Mouse (Mus musculus) heart, embryonic 10.5 days (tissue): ENCODE data around the gene Nat10. TPM values are rescaled to one million over a fixed set of nuclear protein-coding genes. Genes with fewer than 3 reads are reported as not detected.
A peak's percentile ranks its signal among the peaks of the same experiment; 100 is the strongest.

ENCODE experiments used
- DNase-seq: peaks from one replicate; pipeline ENCODE4 v3.0.0-alpha.2; 2017; ENCODE audit warnings: low spot score
- H3K27ac ChIP-seq: fragments of 300-500 bp; sonication (generic); 2 replicates; pipeline ENCODE4 v1.5.1; 2016; ENCODE audit warnings: mild to moderate bottlenecking
- H3K27me3 ChIP-seq: fragments of 300-500 bp; sonication (generic); 2 replicates; pipeline ENCODE4 v1.6.1; 2016; ENCODE audit warnings: mild to moderate bottlenecking; ENCODE audit not compliant: poor library complexity, insufficient read depth, severe bottlenecking
- H3K36me3 ChIP-seq: fragments of 300-500 bp; sonication (generic); 2 replicates; pipeline ENCODE4 v1.6.1; 2016; ENCODE audit warnings: mild to moderate bottlenecking, moderate library complexity
- H3K4me1 ChIP-seq: fragments of 300-500 bp; sonication (generic); 2 replicates; pipeline ENCODE4 v1.6.1; 2016; ENCODE audit warnings: mild to moderate bottlenecking
- H3K4me3 ChIP-seq: fragments of 300-500 bp; sonication (generic); 2 replicates; pipeline ENCODE4 v1.5.1; 2016; ENCODE audit warnings: mild to moderate bottlenecking, moderate library complexity
- H3K9me3 ChIP-seq: fragments of 300-500 bp; sonication (generic); 2 replicates; pipeline ENCODE4 v1.6.1; 2016; ENCODE audit warnings: mild to moderate bottlenecking, moderate library complexity
- WGBS: fragments of 180-500 bp; shearing (Covaris S2); methylation state at CpG from one replicate; pipeline ENCODE4 v1.1.7; 2016; 5-methylcytosine and 5-hydroxymethylcytosine counted together
- polyA plus RNA-seq: library from polyadenylated mRNA; unstranded; fragments of >200 nt; fragmentation: Nextera tagmentation; extraction: Ambion mirVana; gene quantifications from 2 replicates; pipeline ENCODE4 v1.2.1, GENCODE M21; 2016

Gene Nat10
- polyA plus RNA-seq, 1 experiment from 2014 or later, result 32.2 TPM

DNA sequence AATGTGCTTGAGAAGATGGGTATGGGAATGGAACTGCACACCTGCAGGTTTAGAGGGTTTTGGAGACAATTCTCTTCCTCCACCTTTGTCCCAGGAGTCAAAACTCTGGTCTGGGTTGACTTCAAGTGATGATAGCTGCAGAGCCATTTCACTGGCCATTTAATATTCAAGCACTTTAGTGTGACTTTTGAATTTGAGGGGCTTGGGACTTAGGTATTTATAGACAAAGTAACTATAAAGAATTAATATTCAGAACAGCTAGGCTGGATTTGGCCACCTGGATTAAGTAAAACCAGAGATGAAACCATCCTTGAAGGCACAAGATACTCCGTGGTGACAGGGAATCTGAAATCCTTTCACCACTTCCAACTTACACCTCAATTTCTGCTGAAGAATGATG, 1.4 kb upstream of the Nat10 start:
- Histone ChIP-seq H3K27me3 (no peaks in the 10 kb centered on the region), H3K4me1 (peaks cover 15% of the 10 kb centered on the region), H3K9me3 (no peaks in the 10 kb centered on the region), H3K4me3 (0 out of 2 replicates have a peak overlapping the region, but pooled peaks have one; percentile 76), H3K36me3 (peaks cover 29% of the 10 kb centered on the region), H3K27ac (no peak overlapping the region)
- no peak for DNase-seq
- 52% methylated on average over 1 of the region's 1 CpGs for WGBS

DNA sequence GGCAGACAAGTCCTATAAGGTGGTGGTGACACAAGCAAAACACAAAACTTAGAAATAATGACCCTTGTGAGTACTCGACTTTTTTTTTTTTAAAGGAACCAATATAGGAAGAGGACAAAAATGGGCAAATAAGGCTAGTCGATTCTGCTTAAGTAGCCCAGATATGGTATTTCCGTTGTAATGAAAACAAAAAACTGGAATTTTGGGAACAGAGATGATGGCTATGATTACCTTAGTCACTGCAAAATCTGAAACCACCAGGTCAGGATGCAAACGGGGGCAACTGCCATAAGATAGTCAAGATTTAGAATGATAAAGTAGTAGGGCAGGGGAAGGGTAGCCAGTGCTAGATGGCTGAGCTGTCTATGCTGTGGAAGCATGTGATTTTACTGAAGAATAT, 923 bp upstream of the Nat10 start:
- Histone ChIP-seq H3K27ac (no peak overlapping the region), H3K4me1 (peaks cover 15% of the 10 kb centered on the region), H3K9me3 (no peaks in the 10 kb centered on the region), H3K27me3 (no peaks in the 10 kb centered on the region), H3K36me3 (peaks cover 26% of the 10 kb centered on the region), H3K4me3 (peak overlapping the region; percentile 76)
- no peak for DNase-seq
- WGBS, result 37% methylated on average over 4 of the region's 4 CpGs

DNA sequence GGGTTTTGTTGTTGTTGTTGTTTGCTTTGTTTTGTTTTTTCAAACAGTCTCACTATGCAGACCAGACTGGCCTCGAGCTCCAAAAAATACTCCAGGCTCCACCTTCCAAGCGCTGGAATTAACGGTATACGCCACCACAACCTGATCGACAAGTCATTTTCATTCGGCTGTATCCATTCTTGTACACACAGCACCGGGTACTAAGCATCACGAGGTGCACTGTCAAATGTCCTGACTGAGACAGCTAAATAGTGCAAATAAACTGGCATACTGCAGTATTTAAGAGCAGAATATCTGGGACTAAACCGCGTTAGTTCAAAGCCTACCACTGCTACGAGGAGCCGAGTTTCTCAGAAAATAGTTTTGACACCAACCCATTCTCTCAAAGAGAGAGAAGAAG, 649 bp downstream of the Nat10 start:
- H3K27ac ChIP-seq, result peak overlapping the region; percentile 85
- no peaks in the 10 kb centered on the region for H3K9me3 ChIP-seq
- no peaks in the 10 kb centered on the region for H3K27me3 ChIP-seq
- peak overlapping the region; percentile 76 for H3K4me3 ChIP-seq
- peaks cover 15% of the 10 kb centered on the region for H3K4me1 ChIP-seq
- no peak for DNase-seq
- peaks cover 24% of the 10 kb centered on the region for H3K36me3 ChIP-seq
- WGBS, result 2% methylated on average over 12 of the region's 12 CpGs

DNA sequence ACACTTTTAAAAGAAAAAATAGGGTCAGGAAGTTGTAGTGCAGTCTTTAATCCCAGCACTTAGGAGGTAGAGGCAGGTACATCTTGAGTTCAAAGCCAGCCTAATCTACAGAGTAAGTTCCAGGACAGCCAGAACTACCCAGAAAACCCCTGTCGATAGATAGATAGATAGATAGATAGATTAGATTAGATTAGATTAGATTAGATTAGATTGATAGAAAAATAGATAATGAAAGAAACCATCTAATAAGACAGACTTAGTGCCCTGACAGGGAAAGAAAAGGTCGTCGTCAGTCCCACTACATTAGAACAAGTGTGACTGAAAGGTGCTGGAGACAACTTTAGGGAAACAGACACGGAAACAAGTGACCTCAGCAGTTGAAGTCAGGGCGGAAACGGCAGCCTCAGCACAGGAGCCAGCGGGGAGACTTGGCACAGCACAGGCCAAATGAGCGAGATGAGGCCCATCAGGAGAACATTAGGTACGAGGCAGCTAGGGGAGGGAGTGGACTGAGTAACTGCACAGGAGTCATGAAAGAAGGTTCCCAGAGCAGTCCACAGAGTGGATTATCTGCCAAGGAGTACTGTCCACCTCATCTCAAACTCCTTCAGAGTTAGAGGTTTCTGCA, 5.5 kb downstream of the Nat10 start:
- H3K36me3 ChIP-seq, result peaks cover 61% of the 10 kb centered on the region
- H3K27ac ChIP-seq, result no peak overlapping the region
- no peaks in the 10 kb centered on the region for H3K27me3 ChIP-seq
- H3K9me3 ChIP-seq, result no peaks in the 10 kb centered on the region
- DNase-seq, result no peak
- WGBS, result 84% methylated on average over 9 of the region's 9 CpGs
- no peak overlapping the region for H3K4me3 ChIP-seq
- peaks cover 6% of the 10 kb centered on the region for H3K4me1 ChIP-seq

DNA sequence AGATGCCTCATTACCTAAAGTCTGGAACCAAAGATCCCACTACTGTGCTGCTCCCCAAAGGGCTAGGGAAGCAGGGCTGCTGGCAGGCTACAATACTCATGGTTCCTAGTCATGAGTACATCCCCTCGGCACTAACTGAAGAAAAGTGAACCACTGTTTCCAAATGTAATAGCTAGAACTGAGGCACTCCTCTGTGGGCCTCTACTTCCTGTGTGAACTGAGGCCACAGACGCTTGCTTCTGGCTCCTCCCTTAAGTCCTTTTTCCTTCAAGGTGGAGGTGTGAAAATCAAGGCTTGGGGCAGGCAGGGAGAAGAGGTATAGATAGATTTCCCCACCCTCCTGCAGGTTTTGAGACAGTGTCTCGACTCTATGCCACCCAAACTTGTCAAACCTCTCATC, 6.5 kb downstream of the Nat10 start:
- Histone ChIP-seq H3K9me3 (no peaks in the 10 kb centered on the region), H3K27ac (no peak overlapping the region), H3K36me3 (peaks cover 71% of the 10 kb centered on the region), H3K4me1 (no peaks in the 10 kb centered on the region), H3K27me3 (no peaks in the 10 kb centered on the region), H3K4me3 (no peak overlapping the region)
- DNase-seq, result no peak
- WGBS, result 89% methylated on average over 3 of the region's 3 CpGs

DNA sequence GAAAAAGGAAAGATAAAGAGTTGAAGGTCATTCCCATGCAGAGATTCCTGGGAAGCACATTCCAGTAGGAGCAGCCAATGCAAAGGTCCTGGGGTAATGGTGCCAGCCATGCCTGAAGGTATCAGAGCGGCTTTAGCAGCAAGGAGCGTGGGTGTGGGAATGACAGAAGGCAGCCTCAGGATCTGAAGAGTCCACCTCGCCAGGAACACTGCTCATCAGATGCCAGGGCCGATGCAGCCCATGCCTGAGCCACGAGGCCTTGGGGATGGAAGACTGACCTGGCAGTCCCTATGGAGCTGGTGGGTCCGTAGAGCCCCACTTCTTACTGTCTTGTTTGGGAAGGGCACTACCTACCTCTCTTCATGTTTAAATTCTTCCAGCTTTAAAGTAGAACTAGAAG, 9.3 kb downstream of the Nat10 start:
- no peaks in the 10 kb centered on the region for H3K27me3 ChIP-seq
- H3K27ac ChIP-seq, result no peak overlapping the region
- no peak for DNase-seq
- no peak overlapping the region for H3K4me3 ChIP-seq
- H3K36me3 ChIP-seq, result peaks cover 92% of the 10 kb centered on the region
- 91% methylated on average over 6 of the region's 6 CpGs for WGBS
- no peaks in the 10 kb centered on the region for H3K9me3 ChIP-seq
- no peaks in the 10 kb centered on the region for H3K4me1 ChIP-seq

DNA sequence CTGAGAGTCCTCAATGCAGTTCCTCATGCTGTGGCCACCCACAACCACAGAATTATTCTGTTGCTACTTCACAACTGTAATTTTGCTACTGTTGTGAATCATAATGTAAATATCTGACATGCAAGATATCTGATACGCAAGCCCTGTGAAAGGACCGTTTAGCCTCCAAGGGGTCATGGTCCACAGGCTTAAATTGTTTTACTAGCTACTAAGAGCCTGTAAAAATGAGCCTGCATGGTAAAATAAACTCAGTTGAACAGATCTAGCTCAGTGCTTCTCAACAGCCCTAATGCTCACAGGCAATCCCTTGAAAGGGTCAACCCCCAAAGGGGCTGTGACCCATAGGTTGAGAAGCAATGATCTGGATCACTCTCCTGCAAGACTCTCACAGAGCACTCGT, 12.0 kb downstream of the Nat10 start:
- WGBS, result 94% methylated on average over 3 of the region's 3 CpGs
- DNase-seq, result no peak
- Histone ChIP-seq H3K27ac (no peak overlapping the region), H3K4me1 (no peaks in the 10 kb centered on the region), H3K36me3 (peaks cover 80% of the 10 kb centered on the region), H3K27me3 (no peaks in the 10 kb centered on the region), H3K4me3 (no peak overlapping the region), H3K9me3 (no peaks in the 10 kb centered on the region)

DNA sequence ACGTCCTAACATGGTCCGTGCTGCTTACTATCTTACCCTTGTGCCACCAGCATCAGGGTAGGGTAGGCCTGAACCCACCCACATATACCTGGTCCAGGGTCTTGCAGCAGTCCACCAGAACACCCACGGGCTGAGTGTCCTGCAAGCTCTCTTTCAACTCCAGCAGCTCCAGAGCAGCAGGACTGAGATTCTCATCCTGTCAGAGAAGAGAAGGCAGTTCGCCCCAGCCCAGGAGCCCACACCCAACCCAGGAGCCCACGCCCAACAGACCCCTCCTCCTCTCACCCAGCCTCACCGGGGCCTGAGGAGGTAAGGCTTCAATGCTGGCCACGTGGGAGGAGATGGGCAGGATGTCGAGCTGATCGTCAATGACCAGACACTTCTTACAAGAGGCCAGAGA, 13.2 kb downstream of the Nat10 start:
- Histone ChIP-seq H3K27me3 (no peaks in the 10 kb centered on the region), H3K4me1 (no peaks in the 10 kb centered on the region), H3K36me3 (peaks cover 77% of the 10 kb centered on the region), H3K4me3 (no peak overlapping the region), H3K27ac (no peak overlapping the region), H3K9me3 (no peaks in the 10 kb centered on the region)
- DNase-seq, result peak; percentile 51
- 89% methylated on average over 9 of the region's 9 CpGs for WGBS

DNA sequence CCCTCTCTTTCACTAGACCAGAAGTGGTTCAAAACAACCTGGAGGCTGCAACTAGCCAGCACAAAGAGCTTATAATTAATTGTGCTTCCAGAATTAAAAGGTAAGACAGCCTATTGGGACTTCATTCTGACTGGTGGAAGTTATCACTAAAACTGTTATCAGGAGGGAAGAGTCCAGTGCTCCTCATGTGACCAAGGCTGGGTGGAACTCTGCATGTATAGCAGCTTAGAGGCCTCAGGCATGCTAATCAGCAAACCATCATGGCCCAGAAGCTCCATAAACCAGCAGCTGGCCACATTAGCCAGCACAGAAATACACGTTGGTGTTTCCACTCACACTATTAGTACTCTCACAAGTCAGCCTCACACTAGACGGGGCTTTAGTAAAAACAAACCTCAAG, 14.3 kb downstream of the Nat10 start:
- no peak for DNase-seq
- Histone ChIP-seq H3K4me3 (no peak overlapping the region), H3K27me3 (no peaks in the 10 kb centered on the region), H3K9me3 (no peaks in the 10 kb centered on the region), H3K4me1 (no peaks in the 10 kb centered on the region), H3K27ac (no peak overlapping the region), H3K36me3 (peaks cover 77% of the 10 kb centered on the region)
- WGBS, result 85% methylated on average over 2 of the region's 2 CpGs

DNA sequence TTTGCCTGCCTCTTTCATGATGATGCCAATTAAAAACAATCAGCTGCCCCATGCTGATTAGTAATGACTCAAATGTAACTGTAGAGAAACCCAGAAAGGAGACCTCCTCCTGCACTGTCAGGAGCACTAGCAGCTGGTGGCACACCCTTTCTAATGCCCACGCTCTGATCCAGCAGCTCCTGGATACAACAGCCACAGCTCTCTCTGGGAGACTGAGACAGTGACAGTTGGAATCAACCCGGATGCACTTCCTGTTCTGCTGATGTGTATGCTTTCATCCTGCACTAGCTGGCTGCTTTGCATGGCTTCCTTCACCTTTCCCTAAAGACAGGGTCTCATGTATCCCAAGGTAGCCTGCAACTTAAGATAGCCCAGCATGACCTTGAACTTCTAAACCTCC, 15.0 kb downstream of the Nat10 start:
- Histone ChIP-seq H3K4me1 (no peaks in the 10 kb centered on the region), H3K9me3 (no peaks in the 10 kb centered on the region), H3K36me3 (peaks cover 70% of the 10 kb centered on the region), H3K4me3 (no peak overlapping the region), H3K27me3 (no peaks in the 10 kb centered on the region), H3K27ac (no peak overlapping the region)
- peak; percentile 63 for DNase-seq
- 83% methylated on average over 2 of the region's 2 CpGs for WGBS

DNA sequence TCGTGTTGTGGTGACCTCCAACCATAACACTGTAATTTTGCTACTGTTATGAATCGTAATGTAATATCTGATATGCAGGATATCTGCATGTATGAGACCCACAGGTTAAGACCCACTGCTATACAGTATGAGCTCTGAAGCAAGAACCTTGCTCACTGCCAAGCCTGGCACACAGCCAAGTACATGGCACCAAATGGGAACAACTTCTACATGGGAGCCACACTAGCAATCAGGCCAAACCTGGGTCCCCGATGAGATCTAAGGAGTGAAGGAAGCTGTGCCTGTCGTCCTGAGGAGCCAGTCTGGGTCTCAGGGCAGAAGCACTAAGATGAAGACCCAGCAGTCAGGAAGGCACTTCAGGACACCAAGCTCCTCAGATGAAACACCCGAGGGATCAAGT, 15.6 kb downstream of the Nat10 start:
- H3K9me3 ChIP-seq, result no peaks in the 10 kb centered on the region
- no peak overlapping the region for H3K27ac ChIP-seq
- H3K4me1 ChIP-seq, result no peaks in the 10 kb centered on the region
- peaks cover 65% of the 10 kb centered on the region for H3K36me3 ChIP-seq
- peak; percentile 65 for DNase-seq
- WGBS, result 88% methylated on average over 5 of the region's 5 CpGs
- no peak overlapping the region for H3K4me3 ChIP-seq
- H3K27me3 ChIP-seq, result no peaks in the 10 kb centered on the region

DNA sequence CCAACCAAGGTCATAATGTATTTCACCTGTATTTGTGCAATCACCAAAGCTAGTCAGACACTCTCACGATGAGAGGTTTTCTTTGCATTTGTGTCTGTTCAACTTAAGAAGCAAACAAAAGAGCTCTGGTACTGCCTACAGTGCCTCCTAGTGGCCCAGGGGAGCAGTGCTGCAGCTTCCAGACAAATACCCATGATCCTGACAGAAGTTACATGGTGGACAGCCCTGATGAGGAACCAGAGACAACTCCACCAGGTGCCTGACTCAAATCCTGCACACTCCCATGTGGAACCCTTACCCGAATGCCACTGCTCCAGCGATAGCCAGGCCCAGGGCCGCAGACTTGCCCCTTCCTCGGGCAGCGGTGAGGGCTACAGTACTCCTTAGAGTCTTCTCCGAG, 17.1 kb downstream of the Nat10 start:
- no peaks in the 10 kb centered on the region for H3K4me1 ChIP-seq
- no peaks in the 10 kb centered on the region for H3K27me3 ChIP-seq
- WGBS, result 83% methylated on average over 7 of the region's 7 CpGs
- peaks cover 63% of the 10 kb centered on the region for H3K36me3 ChIP-seq
- no peaks in the 10 kb centered on the region for H3K9me3 ChIP-seq
- no peak for DNase-seq
- H3K4me3 ChIP-seq, result no peak overlapping the region
- no peak overlapping the region for H3K27ac ChIP-seq

DNA sequence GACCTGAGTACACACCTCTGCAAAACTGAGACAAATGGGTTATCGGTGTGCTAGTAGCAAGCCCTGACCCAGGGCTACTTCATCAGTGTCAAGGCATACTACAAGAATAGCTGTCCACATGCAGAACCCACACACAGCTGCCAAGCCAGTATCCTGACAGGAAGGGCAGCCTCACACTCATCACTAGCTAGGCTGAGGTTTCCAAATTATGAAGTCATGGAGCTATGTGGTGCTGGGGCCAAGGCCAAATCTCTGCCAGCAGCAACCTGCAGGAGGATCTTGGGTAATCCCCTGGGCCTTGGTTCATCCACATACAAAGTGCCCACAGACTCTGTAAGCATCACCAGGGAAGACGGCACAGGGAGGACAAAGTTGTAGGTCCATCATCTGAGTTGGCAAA, 17.5 kb downstream of the Nat10 start:
- no peaks in the 10 kb centered on the region for H3K9me3 ChIP-seq
- no peaks in the 10 kb centered on the region for H3K4me1 ChIP-seq
- DNase-seq, result no peak
- no peak overlapping the region for H3K4me3 ChIP-seq
- no peaks in the 10 kb centered on the region for H3K27me3 ChIP-seq
- peaks cover 64% of the 10 kb centered on the region for H3K36me3 ChIP-seq
- 97% methylated on average over 2 of the region's 2 CpGs for WGBS
- H3K27ac ChIP-seq, result no peak overlapping the region

DNA sequence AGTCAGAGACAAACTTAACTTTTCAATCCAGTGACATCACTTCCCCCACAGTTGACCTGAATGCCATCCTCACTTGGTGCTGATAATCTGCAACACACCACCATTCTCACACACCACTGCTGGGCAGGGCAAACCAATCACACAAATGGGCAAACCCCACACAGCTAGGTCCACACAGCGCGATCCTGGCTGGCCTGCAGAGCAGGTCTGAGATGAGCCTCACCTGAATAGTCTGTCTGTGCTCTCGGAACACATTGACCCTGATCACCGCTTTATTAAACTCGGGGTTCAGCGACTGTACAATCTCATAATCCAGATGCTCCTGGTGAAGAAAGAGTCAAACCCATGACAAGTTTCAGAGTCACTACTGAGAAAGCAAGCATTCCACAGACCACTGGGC, 18.2 kb downstream of the Nat10 start:
- Histone ChIP-seq H3K4me1 (no peaks in the 10 kb centered on the region), H3K4me3 (no peak overlapping the region), H3K27ac (no peak overlapping the region), H3K36me3 (peaks cover 59% of the 10 kb centered on the region), H3K9me3 (no peaks in the 10 kb centered on the region), H3K27me3 (no peaks in the 10 kb centered on the region)
- DNase-seq, result no peak
- 94% methylated on average over 6 of the region's 6 CpGs for WGBS
